Mouse (Mus musculus): ENCODE data around the gene Stard3. TPM values are rescaled to one million over a fixed set of nuclear protein-coding genes. Genes with fewer than 3 reads are reported as not detected.
A peak's percentile ranks its signal among the peaks of the same experiment; 100 is the strongest.

Gene Stard3
- total RNA-seq, 2 experiments from 2014 or later, result 22.3 to 23.2 TPM

GRCm38 (mm10) chr11:98329081-98329959, 28.8 kb upstream of the Stard3 start, which contains the start of gene Neurod2:
TSS of gene Neurod2 (minus strand) at chr11:98329648.
- no peak for DNase-seq

- no peak for DNase-seq
Measured at GRCm38 (mm10) chr11:98329960-98330744, 28.0 kb upstream of the Stard3 start.

GRCm38 (mm10) chr11:98330745-98331204, 27.4 kb upstream of the Stard3 start:
- DNase-seq, result no peak

- no peak for DNase-seq
Measured at GRCm38 (mm10) chr11:98331401-98331800, 26.8 kb upstream of the Stard3 start.

GRCm38 (mm10) chr11:98332186-98332585, 26.0 kb upstream of the Stard3 start:
- DNase-seq, result no peak

GRCm38 (mm10) chr11:98332841-98333240, 25.3 kb upstream of the Stard3 start:
- DNase-seq, result no peak

- no peak for DNase-seq
Measured at GRCm38 (mm10) chr11:98333263-98333696, 24.9 kb upstream of the Stard3 start.

- no peak for DNase-seq
Measured at GRCm38 (mm10) chr11:98333981-98334741, 24.0 kb upstream of the Stard3 start.

- no peak for DNase-seq
Measured at GRCm38 (mm10) chr11:98335250-98335649, 22.9 kb upstream of the Stard3 start.

GRCm38 (mm10) chr11:98336245-98337107, 21.7 kb upstream of the Stard3 start:
- no peak for DNase-seq

- peak; percentile 59 to 72 for DNase-seq
Measured at GRCm38 (mm10) chr11:98338507-98338961, 19.6 kb upstream of the Stard3 start.

- peak in 1 of 2 experiments; percentile 36 for DNase-seq
Measured at GRCm38 (mm10) chr11:98339071-98339501, 19.1 kb upstream of the Stard3 start.

- DNase-seq, result no peak
Measured at GRCm38 (mm10) chr11:98339679-98340287, 18.4 kb upstream of the Stard3 start.

- DNase-seq, result no peak
Measured at GRCm38 (mm10) chr11:98340597-98340996, 17.6 kb upstream of the Stard3 start.

- no peak for DNase-seq
Measured at GRCm38 (mm10) chr11:98341174-98341573, 17.0 kb upstream of the Stard3 start.

- DNase-seq, result peak; percentile 92
Measured at GRCm38 (mm10) chr11:98342000-98342945, 15.9 kb upstream of the Stard3 start.

- peak; percentile 86 to 87 for DNase-seq
Measured at GRCm38 (mm10) chr11:98345253-98345652, 12.9 kb upstream of the Stard3 start.

GRCm38 (mm10) chr11:98346168-98346567, 12.0 kb upstream of the Stard3 start:
- no peak for DNase-seq

All from adrenal gland, postnatal 36 days (tissue).